Mouse (Mus musculus): Measurements from ENCODE around the gene Smarca4.

Gene Smarca4

GRCm38 (mm10) chr9:21601073-21601472 lies 14.9 kb upstream of the Smarca4 start:
- DNase-seq (ENCODE audit: low read depth, low spot score), result peak; percentile 33

GRCm38 (mm10) chr9:21601722-21602399 lies 14.1 kb upstream of the Smarca4 start:
- DNase-seq (ENCODE audit: low read depth, low spot score), result peak; percentile 91

- DNase-seq (ENCODE audit: low read depth, low spot score), result no peak
Observed at GRCm38 (mm10) chr9:21604119-21604518, 11.8 kb upstream of the Smarca4 start.

- DNase-seq (ENCODE audit: low read depth, low spot score), result no peak
Observed at GRCm38 (mm10) chr9:21605865-21606264, 10.1 kb upstream of the Smarca4 start.

- DNase-seq (ENCODE audit: low read depth, low spot score), result no peak
Observed at GRCm38 (mm10) chr9:21606648-21607047, 9.3 kb upstream of the Smarca4 start.

GRCm38 (mm10) chr9:21609861-21610260 lies 6.1 kb upstream of the Smarca4 start:
- DNase-seq (ENCODE audit: low read depth, low spot score), result peak; percentile 85

- no peak for DNase-seq (ENCODE audit: low read depth, low spot score)
Observed at GRCm38 (mm10) chr9:21614864-21615616, 929 bp upstream of the Smarca4 start.

- DNase-seq (ENCODE audit: low read depth, low spot score), result no peak
Observed at GRCm38 (mm10) chr9:21616232-21616781, 338 bp downstream of the Smarca4 start.

GRCm38 (mm10) chr9:21617066-21617465 lies 1.1 kb downstream of the Smarca4 start:
- peak; percentile 30 for DNase-seq (ENCODE audit: low read depth, low spot score)

GRCm38 (mm10) chr9:21620229-21620628 lies 4.3 kb downstream of the Smarca4 start:
- no peak for DNase-seq (ENCODE audit: low read depth, low spot score)

- DNase-seq (ENCODE audit: low read depth, low spot score), result no peak
Observed at GRCm38 (mm10) chr9:21622676-21623075, 6.7 kb downstream of the Smarca4 start.

GRCm38 (mm10) chr9:21625342-21626339 lies 9.7 kb downstream of the Smarca4 start:
- DNase-seq (ENCODE audit: low read depth, low spot score), result no peak

- DNase-seq (ENCODE audit: low read depth, low spot score), result peak; percentile 36
Observed at GRCm38 (mm10) chr9:21626571-21626970, 10.6 kb downstream of the Smarca4 start.

- no peak for DNase-seq (ENCODE audit: low read depth, low spot score)
Observed at GRCm38 (mm10) chr9:21627145-21627795, 11.3 kb downstream of the Smarca4 start.

GRCm38 (mm10) chr9:21630673-21631072 lies 14.7 kb downstream of the Smarca4 start:
- peak; percentile 71 for DNase-seq (ENCODE audit: low read depth, low spot score)

GRCm38 (mm10) chr9:21633106-21633505 lies 17.1 kb downstream of the Smarca4 start:
- no peak for DNase-seq (ENCODE audit: low read depth, low spot score)

GRCm38 (mm10) chr9:21635639-21636038 lies 19.7 kb downstream of the Smarca4 start:
- DNase-seq (ENCODE audit: low read depth, low spot score), result no peak

GRCm38 (mm10) chr9:21639031-21639430 lies 23.1 kb downstream of the Smarca4 start:
- no peak for DNase-seq (ENCODE audit: low read depth, low spot score)

- DNase-seq (ENCODE audit: low read depth, low spot score), result no peak
Observed at GRCm38 (mm10) chr9:21646366-21646765, 30.4 kb downstream of the Smarca4 start.

GRCm38 (mm10) chr9:21647721-21648120 lies 31.8 kb downstream of the Smarca4 start:
- no peak for DNase-seq (ENCODE audit: low read depth, low spot score)

- DNase-seq (ENCODE audit: low read depth, low spot score), result peak; percentile 15
Observed at GRCm38 (mm10) chr9:21652263-21652662, 36.3 kb downstream of the Smarca4 start.
